Mouse (Mus musculus) brain, embryonic 14.5 days (tissue): ENCODE results near the gene Sept6.

Source experiments
- CTCF ChIP-seq: fragments of 200-500 bp; IDR thresholded peaks from 2 replicates; pipeline ENCODE4 v1.5.1; 2012; ENCODE audit warnings: inconsistent platforms, mild to moderate bottlenecking, moderate library complexity, borderline replicate concordance; ENCODE audit not compliant: insufficient read depth, insufficient read length; ENCODE audit errors: extremely low read depth
- POLR2A ChIP-seq: fragments of 200-500 bp; IDR thresholded peaks from 2 replicates; pipeline ENCODE4 v1.6.1; 2012; ENCODE audit warnings: mild to moderate bottlenecking, inconsistent platforms, borderline replicate concordance; ENCODE audit not compliant: poor library complexity, insufficient read depth, insufficient read length, severe bottlenecking; ENCODE audit errors: extremely low read depth

DNA sequence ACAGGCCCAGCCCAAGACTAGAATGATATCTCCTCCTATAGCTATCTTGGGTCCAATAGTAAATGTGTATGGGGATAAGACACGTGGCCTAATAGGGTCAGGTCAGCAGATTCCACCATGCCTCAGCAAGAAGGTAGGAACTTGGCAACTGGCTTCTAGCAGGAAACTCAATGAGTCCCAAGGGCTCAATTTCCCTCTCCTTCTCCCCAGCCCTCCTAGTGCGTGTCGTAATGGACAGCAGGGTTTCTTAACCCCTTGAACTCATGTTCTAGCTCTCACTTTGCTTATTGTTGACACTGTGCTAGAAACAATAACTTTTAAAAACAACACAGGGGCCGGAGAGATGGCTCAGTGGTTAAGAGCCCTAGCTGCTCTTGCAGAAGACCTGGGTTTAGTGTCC lies 22.1 kb downstream of the Sept6 start:
- TF ChIP-seq POLR2A (no peak), CTCF (no peak)
